In genomic region chr3:135798665-135799064, GRCm38 (mm10) we compare ENCODE assay signal across 25 mouse cellular contexts. TPM values are rescaled to one million over a fixed set of nuclear protein-coding genes. Genes with fewer than 3 reads are reported as not detected.
A peak's percentile ranks its signal among the peaks of the same experiment; 100 is the strongest.
DNase-seq lines count a peak whose midpoint lies in the region; ATAC-seq and TF ChIP-seq lines count a peak whose summit lies in the region.
"Had no signal": no experiment of that assay in that cellular context is flagged by ENCODE, and none has a peak within 500 bp of the region (broad histone marks: within the 10 kb centered on the region; RNA-seq: fewer than 3 reads in every experiment).

No protein-coding gene starts in this region.

- TF ChIP-seq POLR2A in kidney, adult 2 months (IDR thresholded peaks at IDR 0.05; ENCODE audit: low read depth, low read length): no peak

- DNase-seq in kidney, postnatal 4 days: peak; percentile 20 to 37
- DNase-seq in kidney, adult 2 months: no peak
- peak; percentile 7 for DNase-seq in lung, postnatal 36 days
- DNase-seq in lung, postnatal 25 days (ENCODE audit: low spot score): no peak
- no peak for DNase-seq in layer of hippocampus, adult 2 months (ENCODE audit: low spot score in 2 of 2)
- DNase-seq in frontal cortex, postnatal 14 days (ENCODE audit: low spot score in 2 of 2): no peak
- DNase-seq: cerebellum, adult 18-20 months; cerebellum, postnatal 36 days; gastrocnemius, adult 2 months; heart, postnatal 14 days; thymus, adult 18-20 months; thymus, postnatal 4 days had no signal

- no peak overlapping the region for H3K4me2 ChIP-seq in intestine, embryonic 15.5 days (replicated peaks)
- H3K4me2 ChIP-seq in stomach, embryonic 16.5 days (ENCODE audit: low read depth, low read length): no peak overlapping the region
- H3K4me2 ChIP-seq: forebrain, embryonic 15.5 days; heart, embryonic 11.5 days; hindbrain, embryonic 13.5 days; limb, embryonic 13.5 days; liver, embryonic 15.5 days; neural tube, embryonic 15.5 days had no signal

- no peaks in the 10 kb centered on the region for H3K9me3 ChIP-seq in intestine, embryonic 15.5 days
- H3K9me3 ChIP-seq in stomach, embryonic 16.5 days (replicated peaks; ENCODE audit: control insufficient read depth, low read length): no peaks in the 10 kb centered on the region
- H3K9me3 ChIP-seq: forebrain, embryonic 15.5 days; hindbrain, embryonic 13.5 days; limb, embryonic 13.5 days; liver, embryonic 15.5 days; neural tube, embryonic 15.5 days had no signal

- no peaks in the 10 kb centered on the region for H3K4me1 ChIP-seq in kidney, adult 2 months (ENCODE audit: control insufficient read depth, insufficient read depth, low read length)
- no peaks in the 10 kb centered on the region; the same call in 1 of the 2 replicates for H3K4me1 ChIP-seq in intestine, embryonic 15.5 days (replicated peaks)
- peaks cover 4% of the 10 kb centered on the region; the same call in 1 of the 2 replicates for H3K4me1 ChIP-seq in stomach, embryonic 16.5 days (ENCODE audit: control insufficient read depth, insufficient read depth, low read length)
- H3K4me1 ChIP-seq: forebrain, embryonic 15.5 days; hindbrain, embryonic 13.5 days; liver, embryonic 15.5 days; megakaryocyte, embryonic 14.5 days; neural tube, embryonic 15.5 days had no signal

- no peaks in the 10 kb centered on the region for H3K36me3 ChIP-seq in kidney, adult 2 months (ENCODE audit: control insufficient read depth, insufficient read depth, low read length)
- H3K36me3 ChIP-seq in intestine, embryonic 15.5 days: no peaks in the 10 kb centered on the region
- no peaks in the 10 kb centered on the region for H3K36me3 ChIP-seq in stomach, embryonic 16.5 days (ENCODE audit: control insufficient read depth, insufficient read depth, low read length)
- H3K36me3 ChIP-seq: forebrain, embryonic 15.5 days; hindbrain, embryonic 13.5 days; limb, embryonic 13.5 days; liver, embryonic 15.5 days; neural tube, embryonic 15.5 days had no signal

- 33% methylated on average over 1 of the region's 1 CpGs for WGBS in kidney, adult 2 months
- WGBS in intestine, embryonic 15.5 days: 17% methylated on average over 1 of the region's 1 CpGs
- 12% methylated on average over 1 of the region's 1 CpGs for WGBS in stomach, embryonic 16.5 days

- H3K9ac ChIP-seq in intestine, embryonic 15.5 days: no peak overlapping the region
- no peak overlapping the region for H3K9ac ChIP-seq in stomach, embryonic 16.5 days (ENCODE audit: low read length)
- H3K9ac ChIP-seq: forebrain, embryonic 15.5 days; hindbrain, embryonic 13.5 days; limb, embryonic 13.5 days; liver, embryonic 15.5 days; neural tube, embryonic 15.5 days had no signal

- TF ChIP-seq CTCF in kidney, adult 2 months (conservative IDR thresholded peaks at IDR 0.05; ENCODE audit: insufficient read depth, insufficient read length, low read depth, low read length): no peak
- no peak for TF ChIP-seq CTCF in layer of hippocampus, adult 2 months (conservative IDR thresholded peaks at IDR 0.05)

- H3K27me3 ChIP-seq in kidney, adult 2 months (replicated peaks; ENCODE audit: control insufficient read depth, insufficient read depth, low read length): no peaks in the 10 kb centered on the region
- H3K27me3 ChIP-seq in intestine, embryonic 15.5 days (replicated peaks): no peaks in the 10 kb centered on the region
- H3K27me3 ChIP-seq in stomach, embryonic 16.5 days (ENCODE audit: control insufficient read depth, insufficient read depth, low read length): no peaks in the 10 kb centered on the region
- H3K27me3 ChIP-seq: forebrain, embryonic 15.5 days; hindbrain, embryonic 13.5 days; limb, embryonic 13.5 days; liver, embryonic 15.5 days; megakaryocyte, embryonic 14.5 days; neural tube, embryonic 15.5 days had no signal

- H3K4me3 ChIP-seq in kidney, adult 2 months (ENCODE audit: insufficient read depth, low read depth, low read length): no peak overlapping the region
- H3K4me3 ChIP-seq in intestine, embryonic 15.5 days (replicated peaks): no peak overlapping the region
- H3K4me3 ChIP-seq in stomach, embryonic 16.5 days (replicated peaks; ENCODE audit: low read length): no peak overlapping the region
- no peak overlapping the region for H3K4me3 ChIP-seq in layer of hippocampus, adult 2 months
- H3K4me3 ChIP-seq: erythroblast, embryonic 14.5 days; forebrain, embryonic 15.5 days; gastrocnemius, adult 2 months; hindbrain, embryonic 13.5 days; limb, embryonic 13.5 days; liver, embryonic 15.5 days; megakaryocyte, embryonic 14.5 days; neural tube, embryonic 15.5 days had no signal

- ATAC-seq in intestine, embryonic 15.5 days: peak; percentile 82
- ATAC-seq in stomach, embryonic 16.5 days (ENCODE audit: insufficient read depth, low FRiP score): peak; percentile 81
- ATAC-seq: activated CD4-positive, CD25-positive, alpha-beta regulatory T cell, adult 4 months; forebrain, embryonic 15.5 days; inflammation-experienced regulatory T-cells, adult 6 months; midbrain, embryonic 16.5 days had no signal

- no peak overlapping the region for H3K27ac ChIP-seq in kidney, adult 2 months (ENCODE audit: insufficient read depth, low read depth, low read length)
- H3K27ac ChIP-seq in intestine, embryonic 15.5 days: no peak overlapping the region
- no peak overlapping the region for H3K27ac ChIP-seq in stomach, embryonic 16.5 days (ENCODE audit: low read length)
- H3K27ac ChIP-seq in layer of hippocampus, adult 2 months: no peak overlapping the region
- H3K27ac ChIP-seq: forebrain, embryonic 15.5 days; gastrocnemius, adult 2 months; hindbrain, embryonic 13.5 days; limb, embryonic 13.5 days; liver, embryonic 15.5 days; neural tube, embryonic 15.5 days had no signal

RNA-seq across cellular contexts. Expression of gene Slc39a8, which starts 26.4 kb away (rescaled TPM):
- polyA plus RNA-seq in kidney, adult 2 months (2012; rRNA removed): 20.6 and 28.7 TPM in 2 replicates
- polyA plus RNA-seq in intestine, embryonic 15.5 days (2015; fragmentation: Nextera tagmentation; extraction: Ambion mirVana): 24.3 and 25.3 TPM in 2 replicates
- polyA plus RNA-seq in stomach, embryonic 16.5 days (2015; fragmentation: Nextera tagmentation; extraction: Ambion mirVana): 5.9 and 8.1 TPM in 2 replicates
- 1 to 10 TPM; 2.9 to 3.0 TPM for total RNA-seq in layer of hippocampus, adult 2 months (2021)

Comparison
In these comparisons a context has a peak if more than half of its experiments do, and no peak if none do; other contexts are left out.
1. DNase-seq: peak in kidney, postnatal 4 days (2 of 2) and lung, postnatal 36 days (single experiment); none in kidney, adult 2 months (single experiment), lung, postnatal 25 days (single experiment), layer of hippocampus, adult 2 months (0 of 2) and frontal cortex, postnatal 14 days (0 of 2).